Mouse (Mus musculus) heart, postnatal 0 days (tissue): ENCODE data around the gene Ccdc149. TPM values are rescaled to one million over a fixed set of nuclear protein-coding genes. Genes with fewer than 3 reads are reported as not detected.

Source experiments
- ATAC-seq: fragments of 200-750 bp; cut with Nextera tagmentation; 2 replicates; pipeline ENCODE4 v1.8.0; 2017; ENCODE audit warnings: low read depth, moderate number of reproducible peaks, moderate library complexity; ENCODE audit not compliant: insufficient read depth
- DNase-seq: peaks from one replicate; pipeline ENCODE4 v3.0.0-alpha.2; 2016; ENCODE audit warnings: low spot score
- H3K27ac ChIP-seq: fragments of 300-500 bp; sonication (generic); 2 replicates; pipeline ENCODE4 v1.5.1; 2014; ENCODE audit warnings: low read depth, mild to moderate bottlenecking
- H3K27me3 ChIP-seq: fragments of 300-500 bp; sonication (generic); 2 replicates; pipeline ENCODE4 v1.6.1; 2014; ENCODE audit warnings: low read length, mixed read lengths; ENCODE audit not compliant: control insufficient read depth, insufficient read depth
- H3K36me3 ChIP-seq: fragments of 300-500 bp; sonication (generic); replicated peaks from 2 replicates; pipeline ENCODE4 v1.6.1; 2014; ENCODE audit warnings: low read length, mixed read lengths; ENCODE audit not compliant: control insufficient read depth, insufficient read depth
- H3K4me1 ChIP-seq: fragments of 300-500 bp; sonication (generic); 2 replicates; pipeline ENCODE4 v1.6.1; 2014; ENCODE audit warnings: antibody characterized with exemption; ENCODE audit not compliant: control insufficient read depth, insufficient read depth
- H3K4me2 ChIP-seq: fragments of 300-500 bp; sonication (generic); 2 replicates; pipeline ENCODE4 v1.6.1; 2014; ENCODE audit warnings: low read depth, mild to moderate bottlenecking, low read length, moderate library complexity
- H3K4me3 ChIP-seq: fragments of 300-500 bp; sonication (generic); 2 replicates; pipeline ENCODE4 v1.5.1; 2014; ENCODE audit warnings: low read depth, low read length
- H3K9ac ChIP-seq: fragments of 300-500 bp; sonication (generic); replicated peaks from 2 replicates; pipeline ENCODE4 v1.6.1; 2014; ENCODE audit warnings: low read depth, low read length, mixed read lengths
- H3K9me3 ChIP-seq: fragments of 300-500 bp; sonication (generic); replicated peaks from 2 replicates; pipeline ENCODE4 v1.6.1; 2016; ENCODE audit warnings: low read length; ENCODE audit not compliant: control insufficient read depth
- CTCF ChIP-seq: IDR thresholded peaks from 2 replicates; pipeline ENCODE4 v1.5.1; 2016; ENCODE audit warnings: antibody characterized with exemption, control low read depth, low read depth
- EP300 ChIP-seq: IDR thresholded peaks from 2 replicates; pipeline ENCODE4 v1.6.1; 2016; ENCODE audit warnings: antibody characterized with exemption, low read depth
- WGBS: fragments of 180-500 bp; shearing (Covaris S2); extraction: QIAGEN DNeasy Blood & Tissue Kit; methylation state at CpG from one replicate; pipeline ENCODE4 v1.1.7; 2014; 5-methylcytosine and 5-hydroxymethylcytosine counted together
- polyA plus RNA-seq: library from polyadenylated mRNA; unstranded; fragments of >200 nt; fragmentation: Nextera tagmentation; extraction: Ambion mirVana; gene quantifications from 2 replicates; pipeline ENCODE4 v1.2.1, GENCODE M21; 2015
- total RNA-seq: library from RNA; depleted of rRNA; stranded (reverse); fragments of >200 nt; gene quantifications from 2 replicates; pipeline ENCODE4 v1.2.3, GENCODE M21; 2014; ENCODE audit warnings: low replicate concordance

The Ccdc149 gene
- total and polyA plus RNA-seq, 2 experiments from 2014 or later, result 3.1 TPM

DNA sequence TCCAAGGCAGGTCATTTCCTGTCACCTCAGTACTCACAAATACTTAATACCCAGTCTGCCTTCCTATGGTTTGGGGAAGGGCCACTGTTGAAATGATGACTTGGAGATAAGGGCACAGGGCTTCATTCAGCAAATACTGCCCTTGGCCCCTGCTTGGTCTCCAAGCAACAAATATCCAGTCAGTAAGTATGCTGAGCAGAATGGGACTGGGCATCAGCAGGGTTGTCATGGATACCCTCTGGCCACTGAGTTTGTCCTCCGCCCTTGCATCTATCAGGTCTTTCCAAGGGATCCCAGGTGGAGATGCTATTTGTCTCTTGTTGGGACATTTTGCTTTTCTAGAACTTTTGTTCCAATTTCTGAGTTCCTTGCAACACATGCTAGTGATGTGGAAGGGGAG lies 56.1 kb downstream of the Ccdc149 start:
- Histone ChIP-seq H3K9me3 (no peaks in the 10 kb centered on the region), H3K4me3 (no peak overlapping the region), H3K4me2 (no peak overlapping the region), H3K9ac (no peak overlapping the region), H3K27me3 (no peaks in the 10 kb centered on the region), H3K36me3 (no peaks in the 10 kb centered on the region), H3K4me1 (no peaks in the 10 kb centered on the region), H3K27ac (no peak overlapping the region)
- WGBS, result 67% methylated on average over 1 of the region's 1 CpGs
- TF ChIP-seq EP300 (no peak), CTCF (no peak)
- ATAC-seq (no peak), DNase-seq (no peak)

DNA sequence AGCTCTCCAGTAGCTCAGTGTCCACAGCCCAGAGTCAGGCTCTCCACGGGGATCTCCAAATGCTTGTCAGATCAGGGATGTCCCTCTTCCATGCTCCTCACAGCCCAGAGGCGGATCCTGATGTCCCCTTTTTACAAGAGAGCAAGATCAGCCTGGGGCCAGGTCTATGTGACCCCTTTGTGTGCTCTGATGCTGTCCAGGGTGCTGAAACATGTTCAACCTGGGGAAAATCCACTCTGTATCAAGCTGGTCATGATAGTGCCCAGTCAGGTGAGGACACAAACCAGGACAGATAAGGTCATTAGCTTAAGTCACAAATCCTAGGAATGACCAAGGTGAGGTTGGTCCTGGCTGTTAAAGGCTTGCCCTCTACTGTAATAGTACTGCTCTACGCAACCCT lies 59.8 kb downstream of the Ccdc149 start:
- Histone ChIP-seq H3K27ac (no peak overlapping the region), H3K4me1 (no peaks in the 10 kb centered on the region), H3K4me2 (no peak overlapping the region), H3K4me3 (no peak overlapping the region), H3K36me3 (no peaks in the 10 kb centered on the region), H3K27me3 (no peaks in the 10 kb centered on the region), H3K9me3 (no peaks in the 10 kb centered on the region), H3K9ac (no peak overlapping the region)
- 53% methylated on average over 3 of the region's 3 CpGs for WGBS
- DNase-seq (no peak), ATAC-seq (no peak)
- TF ChIP-seq EP300, result no peak
- TF ChIP-seq CTCF, result no peak

DNA sequence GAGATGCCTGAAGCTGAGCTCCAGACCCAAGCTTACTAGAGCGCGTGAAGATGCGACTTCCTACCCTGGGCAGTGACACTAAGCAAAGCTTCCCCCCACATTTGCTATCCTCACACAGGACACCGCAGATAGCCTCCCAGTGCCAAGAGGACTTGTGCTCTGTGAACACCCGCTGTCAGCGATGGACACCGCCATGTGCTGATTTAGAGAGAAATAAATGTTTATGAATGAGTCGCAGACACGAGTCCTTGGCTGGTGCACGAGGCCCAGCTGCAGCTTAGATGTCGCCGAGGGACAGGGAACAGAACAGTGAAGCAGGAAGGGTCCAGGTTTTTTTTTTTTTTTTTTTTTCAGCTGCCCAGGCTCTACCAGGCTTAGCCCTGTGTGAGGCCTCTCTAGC lies 61.1 kb downstream of the Ccdc149 start:
- Histone ChIP-seq H3K36me3 (no peaks in the 10 kb centered on the region), H3K9ac (no peak overlapping the region), H3K27ac (no peak overlapping the region), H3K9me3 (no peaks in the 10 kb centered on the region), H3K27me3 (no peaks in the 10 kb centered on the region), H3K4me2 (no peak overlapping the region), H3K4me3 (no peak overlapping the region), H3K4me1 (no peaks in the 10 kb centered on the region)
- TF ChIP-seq EP300 (no peak), CTCF (no peak)
- ATAC-seq (no peak), DNase-seq (no peak)
- 85% methylated on average over 12 of the region's 12 CpGs for WGBS

DNA sequence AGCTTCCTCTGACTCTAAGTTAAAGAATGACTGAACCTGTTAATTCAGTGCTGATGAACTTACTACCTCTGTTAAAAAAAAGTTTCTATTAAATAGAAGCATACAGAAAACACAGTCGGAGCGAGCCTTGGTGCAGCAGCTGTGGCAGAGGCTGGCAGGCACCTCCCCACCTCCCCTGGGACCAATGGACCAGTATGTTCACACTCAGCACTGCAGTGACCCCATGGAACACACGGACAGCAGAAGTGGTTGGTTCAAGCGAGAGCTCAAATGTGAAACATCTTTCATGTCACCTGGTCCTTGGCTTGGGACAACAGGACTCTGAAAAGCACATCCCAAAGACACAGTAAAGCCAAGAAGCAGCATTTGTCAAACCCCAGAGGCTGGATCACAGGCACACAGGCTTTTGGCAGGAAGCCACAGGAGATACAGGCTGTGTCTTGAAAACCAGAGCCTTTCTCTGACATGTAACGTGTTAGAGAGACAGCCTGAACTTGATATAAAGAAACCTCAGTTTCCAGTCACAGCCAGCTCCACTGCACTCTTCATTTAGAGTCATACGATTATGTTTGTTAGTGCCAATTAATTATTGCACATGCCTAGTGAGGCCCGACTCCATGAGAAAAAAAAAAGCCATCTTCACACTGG lies 62.5 kb downstream of the Ccdc149 start:
- H3K27ac ChIP-seq, result no peak overlapping the region
- WGBS, result 67% methylated on average over 7 of the region's 7 CpGs
- no peak for TF ChIP-seq CTCF
- TF ChIP-seq EP300, result no peak
- H3K36me3 ChIP-seq, result no peaks in the 10 kb centered on the region
- H3K4me3 ChIP-seq, result no peak overlapping the region
- no peak overlapping the region for H3K4me2 ChIP-seq
- ATAC-seq (no peak), DNase-seq (no peak)
- no peaks in the 10 kb centered on the region for H3K4me1 ChIP-seq
- no peak overlapping the region for H3K9ac ChIP-seq
- H3K9me3 ChIP-seq, result no peaks in the 10 kb centered on the region
- no peaks in the 10 kb centered on the region for H3K27me3 ChIP-seq

DNA sequence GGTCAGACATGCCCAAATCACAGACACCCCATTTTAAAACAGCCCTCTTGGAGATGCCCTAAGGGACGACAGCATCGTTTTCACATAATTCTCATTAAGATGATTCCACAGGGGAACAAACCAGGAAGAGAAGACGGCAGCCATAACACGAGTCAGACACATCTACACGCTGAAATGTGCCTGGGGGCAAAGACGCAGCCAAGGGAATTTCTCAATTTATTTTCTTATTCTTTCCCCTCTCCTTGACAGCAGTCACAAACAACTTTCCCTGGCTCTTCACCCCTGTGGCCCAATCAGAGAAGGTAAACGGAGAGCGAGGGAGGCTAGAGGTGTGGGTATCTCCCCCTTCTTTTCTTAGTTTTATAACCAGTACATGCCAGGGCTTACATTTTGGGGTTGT lies 66.9 kb downstream of the Ccdc149 start:
- no peak overlapping the region for H3K9ac ChIP-seq
- TF ChIP-seq CTCF, result no peak
- TF ChIP-seq EP300, result no peak
- WGBS, result 89% methylated on average over 8 of the region's 8 CpGs
- no peak overlapping the region for H3K27ac ChIP-seq
- DNase-seq (no peak), ATAC-seq (no peak)
- no peaks in the 10 kb centered on the region for H3K27me3 ChIP-seq
- H3K4me3 ChIP-seq, result no peak overlapping the region
- no peak overlapping the region for H3K4me2 ChIP-seq
- no peaks in the 10 kb centered on the region for H3K4me1 ChIP-seq
- H3K9me3 ChIP-seq, result no peaks in the 10 kb centered on the region
- no peaks in the 10 kb centered on the region for H3K36me3 ChIP-seq

DNA sequence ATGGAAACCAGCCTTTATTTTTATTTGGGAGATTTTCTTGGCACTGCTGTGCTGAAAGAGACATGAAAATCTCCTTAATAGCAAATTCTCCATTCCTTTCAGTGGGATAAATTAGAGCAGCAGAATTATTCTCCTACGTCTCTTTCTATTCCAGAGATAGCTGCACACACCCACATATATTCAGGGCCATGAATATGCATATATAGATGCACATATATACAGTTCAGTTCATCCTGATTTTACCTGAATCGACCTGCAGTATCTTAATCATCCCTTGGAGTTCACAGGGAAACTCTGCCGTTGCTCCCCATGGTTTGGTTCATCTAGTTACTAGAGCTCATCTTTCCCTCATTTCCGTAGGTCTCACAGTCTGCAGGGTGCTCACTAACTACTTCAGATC lies 77.6 kb downstream of the Ccdc149 start:
- TF ChIP-seq CTCF (no peak), EP300 (no peak)
- H3K4me2 ChIP-seq, result no peak overlapping the region
- H3K4me3 ChIP-seq, result no peak overlapping the region
- no peaks in the 10 kb centered on the region for H3K36me3 ChIP-seq
- no peak overlapping the region for H3K9ac ChIP-seq
- H3K9me3 ChIP-seq, result peaks cover 6% of the 10 kb centered on the region; the same call in 1 of the 2 replicates
- 82% methylated on average over 4 of the region's 4 CpGs for WGBS
- DNase-seq (no peak), ATAC-seq (no peak)
- H3K27me3 ChIP-seq, result no peaks in the 10 kb centered on the region
- no peak overlapping the region for H3K27ac ChIP-seq
- H3K4me1 ChIP-seq, result no peaks in the 10 kb centered on the region
